Mouse (Mus musculus) brain, adult 2 months (tissue): ENCODE data around the gene Vil1.

Source experiments
- DNase-seq: peaks from one replicate; pipeline ENCODE4 v3.0.0; 2011; ENCODE audit warnings: low read depth, low spot score

Vil1 gene

DNA sequence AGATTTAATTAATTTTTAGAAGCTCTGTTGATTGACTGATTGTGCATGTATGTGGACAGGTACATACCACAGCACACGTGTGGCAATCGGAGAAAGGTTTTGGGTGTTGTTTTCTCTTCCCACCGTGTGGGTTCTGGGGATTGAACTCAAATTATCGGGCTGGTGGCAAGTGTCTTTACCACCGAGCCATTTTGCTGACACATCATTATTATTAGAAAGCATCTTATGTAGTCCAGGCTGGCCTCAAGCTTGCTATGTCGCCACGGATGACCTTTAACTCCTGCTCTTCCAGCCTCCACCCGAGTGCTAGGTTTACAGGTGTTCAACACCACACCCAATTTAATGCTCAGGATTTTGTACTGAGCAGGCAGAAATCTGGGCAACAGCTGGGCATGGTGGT lies 3.5 kb downstream of the Vil1 start:
- DNase-seq: no peak

DNA sequence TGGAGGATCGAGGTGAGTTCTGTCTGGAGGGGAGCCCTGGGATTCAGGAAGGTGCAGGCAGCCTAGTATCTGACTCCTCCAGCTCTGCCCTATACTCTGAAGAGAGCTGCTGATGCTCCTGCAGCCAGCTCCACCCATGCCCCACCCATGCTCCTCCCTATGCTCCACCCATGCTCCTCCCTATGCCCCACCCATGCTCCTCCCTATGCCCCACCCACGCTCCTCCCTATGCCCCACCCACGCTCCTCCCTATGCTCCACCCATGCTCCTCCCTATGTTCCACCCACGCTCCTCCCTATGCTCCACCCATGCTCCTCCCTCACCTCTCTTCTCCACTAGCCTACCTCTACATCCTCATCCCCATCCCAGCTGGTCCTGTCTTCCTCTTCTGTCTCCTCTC lies 6.0 kb downstream of the Vil1 start:
- peak; percentile 88 for DNase-seq

DNA sequence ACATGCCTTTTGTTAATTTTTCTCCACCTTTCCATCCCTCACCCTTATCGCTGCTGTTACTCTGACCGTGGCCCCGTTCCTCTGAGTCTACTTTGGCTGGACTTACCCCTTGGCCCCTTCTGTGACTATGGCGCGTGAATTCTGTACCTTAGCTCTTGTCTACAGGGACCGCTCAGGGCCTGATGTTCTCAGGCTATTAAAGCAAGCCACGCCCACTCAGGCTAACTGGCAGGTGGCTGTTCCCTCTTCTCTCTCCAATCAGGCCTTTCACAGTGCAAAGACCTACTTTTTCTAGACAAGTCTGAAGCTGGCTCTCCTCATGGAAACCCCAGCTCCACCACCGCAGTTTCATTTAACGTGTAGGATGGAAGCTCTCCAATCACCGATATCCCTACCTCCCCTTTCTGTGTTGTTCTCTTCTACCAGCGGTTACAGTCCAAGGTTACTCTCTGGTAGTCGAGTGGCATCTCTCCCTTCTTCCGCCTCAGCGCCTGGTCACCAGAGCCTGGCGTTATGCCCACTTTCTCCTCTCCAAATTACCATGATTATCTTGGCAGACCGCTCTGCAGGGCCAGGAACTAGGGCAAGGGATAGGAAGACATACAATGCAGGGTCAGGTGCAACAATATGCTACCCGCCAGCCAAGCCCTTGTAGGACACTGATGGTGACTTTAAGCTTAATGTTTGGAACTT lies 9.7 kb downstream of the Vil1 start:
- peak; percentile 27 for DNase-seq

DNA sequence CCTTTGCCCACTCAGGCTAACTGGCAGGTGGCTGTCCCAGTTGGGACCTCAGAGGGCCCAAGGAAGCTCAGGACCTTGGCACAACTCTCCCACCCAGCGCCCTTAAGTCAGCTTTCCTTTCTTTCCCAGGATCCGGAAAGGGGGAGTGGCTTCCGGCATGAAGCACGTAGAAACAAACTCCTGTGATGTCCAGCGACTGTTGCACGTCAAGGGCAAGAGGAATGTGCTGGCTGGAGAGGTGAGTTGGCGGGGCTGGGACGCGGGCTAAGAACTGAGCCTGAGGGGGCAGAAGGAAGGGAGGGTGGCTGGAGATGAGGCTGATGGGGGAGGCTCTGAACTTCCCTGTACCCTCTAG lies 10.2 kb downstream of the Vil1 start:
- DNase-seq: no peak

DNA sequence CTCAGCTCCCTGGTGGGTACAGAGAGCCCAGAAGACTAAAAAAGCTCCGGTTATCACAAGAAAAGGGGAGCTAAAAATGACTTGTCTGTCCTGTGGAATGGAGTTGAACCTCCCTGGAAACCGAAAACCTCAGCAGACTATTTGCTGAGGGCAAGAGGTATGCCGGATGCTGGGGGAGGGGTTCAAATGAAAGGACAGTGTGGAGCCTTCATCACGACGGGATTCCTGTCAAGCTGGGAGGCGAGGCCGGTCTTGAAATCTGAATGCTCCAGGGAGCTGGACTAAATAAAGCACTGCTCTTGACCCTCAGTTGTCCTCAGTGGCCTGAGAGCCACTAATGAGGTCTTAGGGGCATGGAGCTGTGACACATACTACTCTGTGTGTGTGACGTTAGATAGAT lies 14.0 kb downstream of the Vil1 start:
- DNase-seq: peak; percentile 37

DNA sequence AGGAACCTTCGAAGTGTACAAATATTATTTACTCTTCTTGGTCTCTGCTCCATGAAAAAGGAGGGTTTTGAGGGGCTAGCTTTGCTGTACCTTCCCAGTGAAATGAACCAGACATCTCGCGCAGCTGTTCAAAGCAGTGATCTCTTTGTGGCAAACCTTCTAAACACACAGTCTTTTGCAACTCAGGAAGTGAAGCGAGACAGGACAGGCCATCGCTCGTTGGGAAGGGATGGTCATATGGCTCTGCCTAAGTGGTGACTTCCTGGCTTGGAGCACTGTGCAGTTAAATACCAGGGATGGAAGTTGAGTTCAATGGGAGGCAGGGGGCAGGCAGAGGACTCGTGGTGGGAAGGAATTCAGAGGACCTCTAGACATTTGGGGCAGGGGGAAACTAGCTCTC lies 16.7 kb downstream of the Vil1 start:
- DNase-seq: no peak

DNA sequence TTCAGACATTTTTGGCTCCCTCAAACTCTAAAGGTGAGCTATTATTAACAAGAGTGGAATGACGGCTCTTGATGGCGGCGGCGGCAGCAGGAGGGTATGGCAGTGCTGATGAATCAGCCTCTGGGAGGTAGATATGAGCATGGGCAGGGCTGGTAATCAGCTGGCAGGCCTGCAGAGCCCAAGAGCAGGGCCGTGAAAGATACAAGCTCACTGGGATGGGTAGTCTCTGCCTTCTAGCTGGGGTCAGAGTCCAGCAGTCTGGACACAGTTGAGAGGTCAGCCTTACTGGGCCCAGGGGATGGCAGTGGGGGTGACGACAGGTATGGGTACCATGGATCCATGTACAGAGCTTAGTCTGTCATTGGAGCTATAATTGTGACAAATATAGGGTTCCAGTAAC lies 24.0 kb downstream of the Vil1 start:
- no peak for DNase-seq

DNA sequence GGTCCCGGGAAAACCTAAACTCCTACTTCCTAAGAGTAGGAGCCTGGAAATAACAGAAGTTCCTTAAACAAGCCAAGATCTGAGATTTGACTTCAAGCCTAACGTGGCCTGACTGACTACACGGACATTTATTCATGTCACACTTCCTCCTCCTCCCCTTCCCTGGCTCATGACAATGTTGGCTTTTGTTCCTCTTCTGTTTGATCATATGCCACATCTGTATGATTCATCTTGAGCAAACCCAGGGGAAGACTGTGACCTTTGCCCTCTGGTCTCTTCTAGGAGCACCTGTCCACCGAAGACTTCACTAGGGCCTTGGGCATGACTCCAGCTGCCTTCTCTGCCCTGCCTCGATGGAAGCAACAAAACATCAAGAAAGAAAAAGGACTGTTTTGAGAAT lies 25.4 kb downstream of the Vil1 start:
- DNase-seq: no peak

DNA sequence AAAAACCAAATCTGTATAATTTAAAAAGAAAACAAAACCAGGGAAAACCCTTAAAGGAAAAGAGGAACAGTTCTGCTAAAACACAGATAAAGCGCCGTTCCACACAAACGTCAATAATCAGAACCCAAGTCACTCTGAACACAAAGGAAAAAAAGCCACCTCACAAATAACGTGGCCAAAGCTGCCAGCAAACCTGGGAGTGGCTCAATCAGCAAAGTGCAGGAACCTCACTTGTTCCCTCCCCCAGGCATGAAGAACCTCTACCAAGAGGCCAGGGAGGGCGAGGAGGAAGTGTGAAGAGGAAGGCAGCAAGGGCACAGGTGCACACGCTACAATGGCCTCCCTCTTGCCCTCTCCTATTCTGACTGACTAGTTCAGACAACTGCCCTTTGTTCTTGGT lies 26.4 kb downstream of the Vil1 start:
- no peak for DNase-seq

DNA sequence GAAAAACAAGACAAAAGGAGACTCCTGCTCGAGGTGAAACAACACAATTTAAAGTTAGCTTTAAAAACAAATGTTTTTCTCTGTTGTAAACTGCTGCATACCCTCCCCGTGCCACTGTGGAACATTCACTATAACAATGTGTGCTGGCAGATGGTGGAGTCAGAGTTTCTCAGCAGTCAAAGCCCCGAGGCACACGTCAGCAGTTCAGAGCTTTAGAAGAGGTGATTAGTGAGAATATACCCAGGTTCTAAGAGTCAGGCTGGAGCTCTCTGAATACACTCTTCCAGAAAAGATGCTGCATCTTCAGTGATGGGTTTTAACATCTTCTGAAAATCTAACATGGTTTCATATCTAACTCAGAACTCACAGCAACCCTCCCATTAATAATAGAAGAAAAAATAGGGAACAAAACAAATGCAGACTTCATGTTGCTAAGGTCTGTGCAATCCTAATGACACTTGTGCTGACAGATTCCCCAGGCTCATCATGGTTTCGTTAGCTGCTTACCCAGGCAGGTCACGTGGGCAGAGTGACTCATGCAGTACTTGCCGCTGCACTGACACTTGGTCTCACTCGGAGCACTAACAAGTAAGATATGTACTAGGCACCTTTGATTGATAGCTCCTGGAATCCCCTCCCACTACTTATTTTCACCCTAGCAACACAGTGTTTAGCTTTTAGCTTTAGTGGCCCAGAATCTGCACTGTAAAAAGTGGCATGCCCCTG lies 28.7 kb downstream of the Vil1 start:
- peak; percentile 89 for DNase-seq

DNA sequence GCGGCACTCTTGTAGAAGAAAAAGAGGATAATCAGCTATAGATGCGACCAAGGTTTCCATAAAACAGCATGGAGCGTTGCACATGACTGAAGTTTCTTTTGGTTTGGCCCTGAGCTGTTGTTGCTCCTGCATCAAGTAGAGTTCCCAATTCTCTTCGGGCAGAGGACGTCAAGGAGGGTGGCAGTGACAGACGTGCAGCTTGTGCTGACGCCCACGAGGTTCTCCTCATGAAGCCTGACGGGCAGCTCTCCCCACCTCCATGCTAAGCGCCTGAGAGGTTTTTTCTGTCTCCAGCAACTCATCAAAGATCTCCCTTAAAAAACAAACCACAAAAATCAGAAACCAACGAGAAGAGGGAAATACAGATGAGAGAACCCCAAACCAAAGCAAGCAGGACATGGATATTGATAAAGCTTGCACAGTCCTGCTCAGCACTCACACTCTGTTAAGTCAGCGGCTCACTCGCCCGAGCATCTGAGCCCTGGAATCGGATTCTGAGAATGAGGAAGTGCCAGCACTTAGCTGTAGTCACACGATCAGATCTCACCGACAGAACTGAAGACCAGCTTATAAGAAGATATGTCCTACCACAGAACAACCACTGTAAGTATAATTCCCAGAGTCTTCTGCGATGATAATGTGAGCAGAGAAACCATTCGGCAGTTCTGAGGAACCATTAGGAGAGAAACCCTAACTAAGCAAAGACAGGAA lies 30.1 kb downstream of the Vil1 start:
- DNase-seq: peak; percentile 56

DNA sequence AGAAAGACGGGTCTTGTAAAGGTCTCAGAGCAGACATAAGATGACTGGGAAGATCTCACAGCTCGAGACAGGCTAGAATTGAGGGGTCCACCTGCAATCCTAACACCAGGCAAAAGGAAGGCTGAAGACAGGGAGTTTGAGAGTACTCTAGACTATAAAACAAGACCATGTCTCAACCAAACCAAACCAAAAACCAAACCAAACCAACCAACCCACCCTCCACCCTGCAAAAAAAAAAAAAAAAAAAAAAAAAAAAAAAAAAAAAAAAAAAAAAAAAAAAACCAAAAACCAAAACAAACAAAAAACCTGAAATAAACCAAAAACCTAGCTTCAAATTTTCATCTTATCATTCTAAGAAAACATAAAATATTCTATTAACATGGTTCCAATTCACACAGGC lies 35.4 kb downstream of the Vil1 start:
- DNase-seq: no peak

DNA sequence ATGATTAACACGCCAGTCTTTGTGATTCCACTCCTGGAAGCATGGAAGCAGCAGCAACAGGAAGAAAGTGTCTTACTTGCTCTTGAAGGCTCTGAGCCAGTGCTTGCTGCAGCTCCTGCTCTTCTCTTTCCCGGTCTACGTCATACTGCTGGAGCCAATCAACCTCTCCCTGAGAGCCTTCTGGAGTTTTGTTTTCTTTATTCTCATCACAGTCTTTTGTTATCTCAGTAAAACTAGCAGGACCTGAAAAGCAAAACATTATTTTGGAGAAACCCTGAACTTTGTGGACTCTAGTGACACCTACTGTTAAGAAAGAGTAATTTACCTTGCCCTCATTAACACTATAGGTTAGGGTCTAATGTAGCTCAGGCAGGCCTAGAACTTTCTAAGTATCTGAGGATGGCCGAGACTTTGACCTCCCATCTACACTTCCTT lies 43.5 kb downstream of the Vil1 start:
- peak; percentile 62 for DNase-seq

DNA sequence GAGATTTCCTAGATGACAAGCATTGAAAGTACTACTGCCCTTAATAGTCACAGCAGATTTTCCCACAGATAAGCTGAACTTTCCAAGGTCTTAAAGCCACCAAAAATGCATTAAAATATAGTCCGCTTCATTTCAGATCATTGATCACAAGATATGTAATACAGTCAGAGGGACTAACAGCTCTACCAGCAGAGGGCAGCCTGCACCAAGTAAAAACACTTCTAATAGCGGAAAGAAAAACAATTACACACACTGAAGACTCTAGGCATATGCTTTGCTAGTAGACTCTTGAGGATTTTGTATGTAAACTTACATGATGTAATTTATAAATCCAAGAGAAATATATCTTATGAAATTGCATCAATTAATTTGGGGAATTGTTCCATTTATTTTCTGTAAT lies 51.1 kb downstream of the Vil1 start:
- peak; percentile 79 for DNase-seq
